Mouse (Mus musculus) myocyte (in vitro differentiated cells): ENCODE results near the gene Slitrk2. TPM values are rescaled to one million over a fixed set of nuclear protein-coding genes. Genes with fewer than 3 reads are reported as not detected.

ENCODE experiments used
- H3K27me3 ChIP-seq: one replicate; pipeline ENCODE4 v1.6.1; 2011; ENCODE audit not compliant: control insufficient read depth, insufficient read depth, insufficient read length
- H3K36me3 ChIP-seq: one replicate; pipeline ENCODE4 v1.6.1; 2011; ENCODE audit not compliant: control insufficient read depth, insufficient read depth
- H3K4me2 ChIP-seq: one replicate; pipeline ENCODE4 v1.6.1; 2011; ENCODE audit warnings: low read depth, control low read depth
- H3K4me3 ChIP-seq: one replicate; pipeline ENCODE4 v1.5.1; 2011; ENCODE audit warnings: mild to moderate bottlenecking, control low read depth, moderate library complexity
- H3K79me2 ChIP-seq: one replicate; pipeline ENCODE4 v1.6.1; 2011; ENCODE audit not compliant: control insufficient read depth, insufficient read depth
- H3ac ChIP-seq: one replicate; pipeline ENCODE4 v1.6.1; 2011; ENCODE audit not compliant: control insufficient read depth, insufficient read length
- CEBPB ChIP-seq: IDR thresholded peaks from 2 replicates; pipeline ENCODE4 v1.6.1; 2011; ENCODE audit warnings: mild to moderate bottlenecking, moderate library complexity; ENCODE audit not compliant: poor library complexity, insufficient read depth, severe bottlenecking
- E2F4 ChIP-seq: IDR thresholded peaks from one replicate; pipeline ENCODE4 v1.6.1; 2011; ENCODE audit warnings: mild to moderate bottlenecking, control low read depth, moderate library complexity; ENCODE audit not compliant: insufficient read depth
- MAX ChIP-seq: IDR thresholded peaks from one replicate; pipeline ENCODE4 v1.6.1; 2011; ENCODE audit warnings: low read depth, mild to moderate bottlenecking, control low read depth
- MYOD1 ChIP-seq, 3 experiments: IDR thresholded peaks; one replicate each; pipeline ENCODE4 v1.6.1; 2011; ENCODE audit warnings: control low read depth in 2 of 3, low read depth in 2 of 3, mild to moderate bottlenecking in 2 of 3, moderate library complexity in 1 of 3; ENCODE audit not compliant: insufficient read length in 2 of 3, control insufficient read depth in 1 of 3
- MYOG ChIP-seq, 3 experiments: IDR thresholded peaks; one replicate each; pipeline ENCODE4 v1.6.1; 2011; ENCODE audit warnings: control low read depth in 2 of 3, low read depth in 2 of 3, mild to moderate bottlenecking in 2 of 3; ENCODE audit not compliant: insufficient read length in 2 of 3, control insufficient read depth in 1 of 3, insufficient read depth in 1 of 3
- POLR2A ChIP-seq: IDR thresholded peaks from one replicate; pipeline ENCODE4 v1.6.1; 2011; ENCODE audit warnings: low read depth, mild to moderate bottlenecking, control low read depth, moderate library complexity; ENCODE audit not compliant: insufficient read length
- POLR2AphosphoS2 ChIP-seq: IDR thresholded peaks from one replicate; pipeline ENCODE4 v1.6.1; 2011; ENCODE audit warnings: low read depth, control low read depth; ENCODE audit not compliant: insufficient read length
- REST ChIP-seq: IDR thresholded peaks from one replicate; pipeline ENCODE4 v1.6.1; 2011; ENCODE audit warnings: mild to moderate bottlenecking, control low read depth, moderate library complexity; ENCODE audit not compliant: insufficient read depth, insufficient read length
- SRF ChIP-seq: IDR thresholded peaks from one replicate; pipeline ENCODE4 v1.6.1; 2011; ENCODE audit warnings: low read depth; ENCODE audit not compliant: control insufficient read depth, insufficient read length
- TCF12 ChIP-seq: IDR thresholded peaks from one replicate; pipeline ENCODE4 v1.6.1; 2011; ENCODE audit warnings: mild to moderate bottlenecking, control low read depth; ENCODE audit not compliant: poor library complexity, insufficient read depth, severe bottlenecking
- TCF3 ChIP-seq: IDR thresholded peaks from one replicate; pipeline ENCODE4 v1.6.1; 2011; ENCODE audit warnings: low read depth, control low read depth; ENCODE audit not compliant: insufficient read length
- USF1 ChIP-seq: IDR thresholded peaks from one replicate; pipeline ENCODE4 v1.6.1; 2011; ENCODE audit warnings: low read depth, mild to moderate bottlenecking, control low read depth, moderate library complexity
- polyA plus RNA-seq: library from polyadenylated mRNA; unstranded; fragments of >200 nt; fragmentation: generic; extraction: Trizol; gene quantifications from one replicate; pipeline ENCODE4 v1.2.1, GENCODE M21; 2012; ENCODE audit warnings: missing spikeins

The Slitrk2 gene
- polyA plus RNA-seq, 1 experiment = not detected

DNA sequence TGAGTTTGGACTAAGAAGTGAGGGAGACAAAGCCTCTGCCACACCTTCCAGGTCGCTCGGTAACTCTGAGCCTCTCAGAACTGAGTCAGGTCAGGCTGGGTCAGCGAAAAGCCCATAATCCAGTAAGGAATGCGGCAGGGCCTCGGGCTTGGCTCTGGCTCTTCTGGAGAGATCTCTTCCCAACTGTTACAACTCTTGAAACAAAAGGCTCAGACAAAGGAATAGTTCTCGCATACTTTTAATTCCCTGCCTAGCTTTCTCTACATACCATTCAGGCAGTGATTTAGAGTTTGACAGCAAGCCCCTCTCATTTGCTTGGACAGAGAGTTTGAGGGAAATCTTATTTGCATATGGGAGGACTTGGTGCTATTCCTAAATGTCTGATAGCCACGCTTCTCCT is 29.5 kb downstream of the Slitrk2 start:
- TF ChIP-seq SRF (no peak), POLR2AphosphoS2 (no peak), TCF12 (no peak), MAX (no peak), USF1 (no peak), E2F4 (no peak), MYOG (IDR thresholded peaks at IDR 0.05; ENCODE audit: control insufficient read depth in 1 of 3, insufficient read depth in 1 of 3, insufficient read length in 2 of 3, low read depth in 2 of 3) (no peak), REST (no peak), MYOD1 (IDR thresholded peaks at IDR 0.05; ENCODE audit: control insufficient read depth in 1 of 3, insufficient read length in 2 of 3, low read depth in 2 of 3) (no peak), POLR2A (no peak), CEBPB (no peak), TCF3 (no peak)
- H3K4me2 ChIP-seq = no peak overlapping the region
- H3K36me3 ChIP-seq = no peaks in the 10 kb centered on the region
- H3ac ChIP-seq = no peak overlapping the region
- H3K4me3 ChIP-seq = no peak overlapping the region
- no peaks in the 10 kb centered on the region for H3K79me2 ChIP-seq
- H3K27me3 ChIP-seq = no peaks in the 10 kb centered on the region
